Mouse (Mus musculus) forebrain, embryonic 11.5 days (tissue): Measurements from ENCODE around the gene Wdr18. TPM values are rescaled to one million over a fixed set of nuclear protein-coding genes. Genes with fewer than 3 reads are reported as not detected.
A peak's percentile ranks its signal among the peaks of the same experiment; 100 is the strongest.
"Not testable (repeated sequence)": the region's sequence is repeated elsewhere in the genome, so short reads cannot be mapped to it uniquely, and the experiment has no call there.

Experiments
- ATAC-seq: fragments of 200-750 bp; cut with Nextera tagmentation; replicated peaks from 2 replicates; pipeline ENCODE4 v1.8.0; 2017; ENCODE audit warnings: moderate TSS enrichment; ENCODE audit not compliant: low FRiP score
- DNase-seq: peaks from one replicate; pipeline ENCODE4 v3.0.0-alpha.2; 2017; ENCODE audit warnings: low spot score
- H3K27ac ChIP-seq: fragments of 300-500 bp; sonication (generic); 2 replicates; pipeline ENCODE4 v1.5.1; 2014; ENCODE audit warnings: low read depth, low read length
- H3K27me3 ChIP-seq: fragments of 300-500 bp; sonication (generic); 2 replicates; pipeline ENCODE4 v1.6.1; 2014; ENCODE audit warnings: mild to moderate bottlenecking, low read length, mixed read lengths; ENCODE audit not compliant: control insufficient read depth, insufficient read depth
- H3K36me3 ChIP-seq: fragments of 300-500 bp; sonication (generic); 2 replicates; pipeline ENCODE4 v1.6.1; 2014; ENCODE audit warnings: mild to moderate bottlenecking, low read length, moderate library complexity, mixed read lengths; ENCODE audit not compliant: control insufficient read depth, insufficient read depth
- H3K4me1 ChIP-seq: fragments of 300-500 bp; sonication (generic); replicated peaks from 2 replicates; pipeline ENCODE4 v1.6.1; 2014; ENCODE audit warnings: low read length, mixed read lengths; ENCODE audit not compliant: control insufficient read depth, insufficient read depth
- H3K4me2 ChIP-seq: fragments of 300-500 bp; sonication (generic); 2 replicates; pipeline ENCODE4 v1.6.1; 2014; ENCODE audit warnings: low read depth, mild to moderate bottlenecking, low read length, moderate library complexity, mixed read lengths; ENCODE audit not compliant: severe bottlenecking
- H3K4me3 ChIP-seq: fragments of 300-500 bp; sonication (generic); 2 replicates; pipeline ENCODE4 v1.5.1; 2014; ENCODE audit warnings: low read depth, low read length
- H3K9ac ChIP-seq: fragments of 300-500 bp; sonication (generic); 2 replicates; pipeline ENCODE4 v1.6.1; 2014; ENCODE audit warnings: low read length
- H3K9me3 ChIP-seq: fragments of 300-500 bp; sonication (generic); 2 replicates; pipeline ENCODE4 v1.6.1; 2016; ENCODE audit warnings: low read length, mixed read lengths; ENCODE audit not compliant: control insufficient read depth
- WGBS: fragments of 180-500 bp; shearing (Covaris S2); extraction: QIAGEN DNeasy Blood & Tissue Kit; methylation state at CpG from one replicate; pipeline ENCODE4 v1.1.7; 2014; 5-methylcytosine and 5-hydroxymethylcytosine counted together
- polyA plus RNA-seq: library from polyadenylated mRNA; unstranded; fragments of >200 nt; fragmentation: Nextera tagmentation; extraction: Ambion mirVana; gene quantifications from 2 replicates; pipeline ENCODE4 v1.2.1, GENCODE M21; 2014

The Wdr18 gene
- polyA plus RNA-seq, 1 experiment from 2014 or later: 111 TPM

- WGBS: 89% methylated on average over 18 of the region's 18 CpGs
- Histone ChIP-seq H3K4me1 (peaks cover 14% of the 10 kb centered on the region), H3K27ac (0 out of 2 replicates have a peak overlapping the region, but pooled peaks have one; percentile 6), H3K9ac (no peak overlapping the region), H3K9me3 (no peaks in the 10 kb centered on the region), H3K27me3 (no peaks in the 10 kb centered on the region), H3K36me3 (no peaks in the 10 kb centered on the region; the same call in 1 of the 2 replicates), H3K4me2 (no peak overlapping the region), H3K4me3 (no peak overlapping the region)
- DNase-seq (no peak), ATAC-seq (no peak)
Observed at GRCm38 (mm10) chr10:79950661-79951060, 9.3 kb upstream of the Wdr18 start.

DNA sequence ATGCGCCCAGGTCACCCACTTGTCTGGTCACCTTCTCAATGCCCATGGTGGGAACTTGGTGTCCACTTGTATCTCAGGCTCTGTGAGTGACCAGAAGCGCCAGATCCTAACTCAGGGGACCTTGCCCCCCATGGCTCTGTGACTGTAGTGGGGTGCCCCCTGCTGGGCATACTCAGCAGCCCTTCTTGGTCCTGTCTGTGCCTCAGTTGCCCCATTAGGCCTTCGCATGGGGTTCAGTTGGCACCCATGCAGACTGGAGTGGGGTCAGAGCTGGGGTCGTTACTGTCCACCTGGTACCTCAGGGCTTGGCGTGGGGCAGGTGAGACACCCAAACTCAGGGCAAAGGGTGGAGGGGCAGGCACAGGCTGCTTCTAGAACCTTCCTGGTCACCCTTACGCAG lies 6.0 kb upstream of the Wdr18 start:
- no peak for DNase-seq
- H3K27me3 ChIP-seq: no peaks in the 10 kb centered on the region
- H3K4me2 ChIP-seq: no peak overlapping the region
- no peak for ATAC-seq
- H3K9me3 ChIP-seq: no peaks in the 10 kb centered on the region
- no peak overlapping the region for H3K9ac ChIP-seq
- H3K36me3 ChIP-seq: no peaks in the 10 kb centered on the region; the same call in 1 of the 2 replicates
- no peaks in the 10 kb centered on the region for H3K4me1 ChIP-seq
- WGBS: 86% methylated on average over 6 of the region's 6 CpGs
- no peak overlapping the region for H3K4me3 ChIP-seq
- no peak overlapping the region for H3K27ac ChIP-seq

GRCm38 (mm10) chr10:79955691-79956090 lies 4.3 kb upstream of the Wdr18 start:
- Histone ChIP-seq H3K4me3 (no peak overlapping the region), H3K27ac (no peak overlapping the region), H3K27me3 (no peaks in the 10 kb centered on the region), H3K4me1 (peaks cover 3% of the 10 kb centered on the region), H3K9ac (no peak overlapping the region), H3K4me2 (no peak overlapping the region), H3K9me3 (no peaks in the 10 kb centered on the region), H3K36me3 (no peaks in the 10 kb centered on the region; the same call in 1 of the 2 replicates)
- DNase-seq: no peak
- 76% methylated on average over 9 of the region's 9 CpGs for WGBS
- ATAC-seq: no peak

DNA sequence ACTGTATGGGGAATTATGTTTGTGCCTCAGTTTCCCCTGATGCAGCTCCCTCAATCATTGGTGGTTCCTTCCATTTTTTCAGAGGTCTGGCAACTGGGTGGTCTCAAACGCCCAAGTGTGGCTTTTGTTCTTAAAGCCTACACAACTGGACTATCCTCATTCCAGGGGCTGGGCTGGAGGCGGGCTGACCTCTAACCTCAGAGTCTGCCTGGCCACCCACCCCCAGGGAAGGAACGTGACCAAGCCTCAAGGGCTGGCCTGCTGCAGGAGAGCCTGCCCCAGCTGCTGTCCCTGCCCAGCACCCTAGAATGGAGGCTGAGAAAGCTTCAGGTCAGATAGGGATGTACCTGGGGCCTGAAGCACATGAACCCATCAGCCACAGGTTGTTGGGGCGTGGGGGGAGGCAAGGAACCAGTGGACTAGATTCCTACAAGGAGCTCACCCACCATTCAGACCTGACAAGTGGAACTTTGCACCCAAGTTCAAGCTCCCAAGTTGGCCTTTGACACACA lies 3.3 kb upstream of the Wdr18 start:
- 16% methylated on average over 4 of the region's 4 CpGs for WGBS
- Histone ChIP-seq H3K4me3 (no peak overlapping the region), H3K4me2 (no peak overlapping the region), H3K27me3 (no peaks in the 10 kb centered on the region), H3K4me1 (peaks cover 8% of the 10 kb centered on the region), H3K27ac (no peak overlapping the region), H3K9me3 (no peaks in the 10 kb centered on the region), H3K36me3 (no peaks in the 10 kb centered on the region), H3K9ac (no peak overlapping the region)
- ATAC-seq (no peak), DNase-seq (no peak)

- Histone ChIP-seq H3K9ac (no peak overlapping the region), H3K27ac (no peak overlapping the region), H3K4me2 (no peak overlapping the region), H3K36me3 (peaks cover 3% of the 10 kb centered on the region; the same call in 1 of the 2 replicates), H3K27me3 (no peaks in the 10 kb centered on the region), H3K4me1 (peaks cover 8% of the 10 kb centered on the region), H3K4me3 (no peak overlapping the region), H3K9me3 (no peaks in the 10 kb centered on the region)
- DNase-seq (peak; percentile 85), ATAC-seq (no peak)
- WGBS: 15% methylated on average over 21 of the region's 21 CpGs
Observed at GRCm38 (mm10) chr10:79958140-79958816, 1.7 kb upstream of the Wdr18 start.

DNA sequence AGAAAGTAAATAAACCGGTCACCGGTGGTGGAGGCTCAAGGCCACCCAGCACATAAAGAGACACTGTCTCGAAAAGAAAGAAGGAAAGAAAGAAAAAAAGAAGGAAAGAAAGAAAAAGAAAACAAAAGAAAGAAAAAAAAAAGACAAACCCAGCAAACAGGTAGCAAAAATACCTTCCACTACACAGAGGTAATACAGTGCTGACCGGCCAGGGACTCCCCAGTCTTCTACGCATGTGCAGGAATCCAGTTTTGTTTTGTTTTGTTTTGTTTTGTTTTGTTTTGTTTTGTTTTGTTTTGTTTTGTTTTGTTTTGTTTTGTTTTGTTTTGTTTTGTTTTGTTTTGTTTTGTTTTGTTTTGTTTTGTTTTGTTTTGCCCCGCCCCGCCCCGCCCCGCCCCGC lies 540 bp upstream of the Wdr18 start:
- 36% methylated on average over 10 of the region's 10 CpGs for WGBS
- not testable (repeated sequence) for H3K4me1 ChIP-seq, H3K36me3 ChIP-seq, ATAC-seq, H3K9ac ChIP-seq, H3K9me3 ChIP-seq, H3K27me3 ChIP-seq, H3K27ac ChIP-seq, H3K4me3 ChIP-seq, DNase-seq
- 0 out of 2 replicates have a peak overlapping the region, but pooled peaks have one; percentile 80 for H3K4me2 ChIP-seq

- WGBS: 16% methylated on average over 10 of the region's 10 CpGs
Observed at GRCm38 (mm10) chr10:79960671-79961294, 831 bp downstream of the Wdr18 start.

DNA sequence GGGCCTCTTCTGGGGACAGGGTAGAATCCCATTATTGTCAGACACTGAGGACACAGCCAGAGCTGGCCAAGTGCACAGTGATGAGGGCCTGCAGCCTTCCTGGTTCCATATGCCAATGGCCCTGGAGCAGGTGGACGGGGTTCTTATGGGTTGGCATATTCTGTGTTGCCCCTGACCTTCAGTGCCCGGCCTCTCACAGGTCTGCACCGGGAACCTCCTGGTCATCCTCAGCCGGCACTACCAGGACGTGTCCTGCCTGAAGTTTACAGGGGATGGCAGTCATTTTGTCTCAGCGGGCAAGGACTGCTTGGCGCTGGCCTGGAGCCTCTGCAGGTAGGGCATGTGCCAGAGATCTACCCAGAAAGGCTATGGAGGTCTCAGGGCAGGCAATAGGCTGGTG lies 4.8 kb downstream of the Wdr18 start:
- H3K9ac ChIP-seq: no peak overlapping the region
- peaks cover 10% of the 10 kb centered on the region; the same call in 1 of the 2 replicates for H3K36me3 ChIP-seq
- no peak overlapping the region for H3K27ac ChIP-seq
- H3K4me1 ChIP-seq: peaks cover 8% of the 10 kb centered on the region
- H3K4me3 ChIP-seq: no peak overlapping the region
- no peak for ATAC-seq
- H3K27me3 ChIP-seq: no peaks in the 10 kb centered on the region; the same call in 1 of the 2 replicates
- DNase-seq: no peak
- H3K9me3 ChIP-seq: no peaks in the 10 kb centered on the region
- H3K4me2 ChIP-seq: no peak overlapping the region
- WGBS: 89% methylated on average over 7 of the region's 7 CpGs

More at GRCm38 (mm10) chr10:79960671-79961294, 831 bp downstream of the Wdr18 start:
- H3K36me3 ChIP-seq: peaks cover 7% of the 10 kb centered on the region; the same call in 1 of the 2 replicates
- no peaks in the 10 kb centered on the region for H3K27me3 ChIP-seq
- H3K4me2 ChIP-seq: peak overlapping the region; percentile 80
- DNase-seq (no peak), ATAC-seq (no peak)
- no peaks in the 10 kb centered on the region for H3K9me3 ChIP-seq
- no peak overlapping the region for H3K27ac ChIP-seq
- H3K4me1 ChIP-seq: peaks cover 8% of the 10 kb centered on the region
- peak overlapping the region; percentile 82 for H3K9ac ChIP-seq
- peak overlapping the region; percentile 95 for H3K4me3 ChIP-seq
